Mouse (Mus musculus) lung, postnatal 0 days (tissue): Measurements from ENCODE around the gene Wdr27. TPM values are rescaled to one million over a fixed set of nuclear protein-coding genes. Genes with fewer than 3 reads are reported as not detected.

ENCODE experiments used
- ATAC-seq: fragments of 200-750 bp; cut with Nextera tagmentation; 2 replicates; pipeline ENCODE4 v1.8.0; 2017; ENCODE audit warnings: moderate library complexity
- DNase-seq: peaks from one replicate; pipeline ENCODE4 v3.0.0-alpha.2; 2016; ENCODE audit warnings: low spot score
- H3K27ac ChIP-seq: fragments of 300-500 bp; sonication (generic); 2 replicates; pipeline ENCODE4 v1.5.1; 2014; ENCODE audit warnings: antibody characterized with exemption, mild to moderate bottlenecking, low read length, mixed read lengths
- H3K27me3 ChIP-seq: fragments of 300-500 bp; sonication (generic); replicated peaks from 2 replicates; pipeline ENCODE4 v1.6.1; 2014; ENCODE audit warnings: low read length, mixed read lengths; ENCODE audit not compliant: insufficient read depth
- H3K36me3 ChIP-seq: fragments of 300-500 bp; sonication (generic); 2 replicates; pipeline ENCODE4 v1.6.1; 2014; ENCODE audit warnings: low read length, mixed read lengths; ENCODE audit not compliant: insufficient read depth
- H3K4me1 ChIP-seq: fragments of 300-500 bp; sonication (generic); 2 replicates; pipeline ENCODE4 v1.6.1; 2014; ENCODE audit warnings: antibody characterized with exemption, low read depth, low read length, mixed read lengths; ENCODE audit not compliant: insufficient read depth
- H3K4me2 ChIP-seq: fragments of 300-500 bp; sonication (generic); replicated peaks from 2 replicates; pipeline ENCODE4 v1.6.1; 2014; ENCODE audit warnings: low read depth, mild to moderate bottlenecking, low read length, moderate library complexity, mixed read lengths
- H3K4me3 ChIP-seq: fragments of 300-500 bp; sonication (generic); 2 replicates; pipeline ENCODE4 v1.5.1; 2014; ENCODE audit warnings: low read depth, low read length
- H3K9ac ChIP-seq: fragments of 300-500 bp; sonication (generic); replicated peaks from 2 replicates; pipeline ENCODE4 v1.6.1; 2014; ENCODE audit warnings: low read depth, mild to moderate bottlenecking
- H3K9me3 ChIP-seq: fragments of 300-500 bp; sonication (generic); 2 replicates; pipeline ENCODE4 v1.6.1; 2016; ENCODE audit warnings: low read length, mixed read lengths
- CTCF ChIP-seq: IDR thresholded peaks from 2 replicates; pipeline ENCODE4 v1.5.1; 2016; ENCODE audit warnings: antibody characterized with exemption, mild to moderate bottlenecking
- EP300 ChIP-seq: IDR thresholded peaks from 2 replicates; pipeline ENCODE4 v1.6.1; 2016; ENCODE audit warnings: antibody characterized with exemption, mild to moderate bottlenecking, control low read depth
- WGBS: fragments of 180-500 bp; shearing (Covaris S2); extraction: QIAGEN DNeasy Blood & Tissue Kit; methylation state at CpG from one replicate; pipeline ENCODE4 v1.1.7; 2014; 5-methylcytosine and 5-hydroxymethylcytosine counted together
- polyA plus RNA-seq: library from polyadenylated mRNA; unstranded; fragments of >200 nt; fragmentation: Nextera tagmentation; extraction: Ambion mirVana; gene quantifications from 2 replicates; pipeline ENCODE4 v1.2.1, GENCODE M21; 2015

Wdr27 gene
- polyA plus RNA-seq, 1 experiment from 2014 or later, result 16.7 TPM

GRCm38 (mm10) chr17:14806808-14807207, 136.2 kb downstream of the Wdr27 start:
- Histone ChIP-seq H3K4me3 (no peak overlapping the region), H3K36me3 (no peaks in the 10 kb centered on the region), H3K9me3 (no peaks in the 10 kb centered on the region), H3K9ac (no peak overlapping the region), H3K4me1 (no peaks in the 10 kb centered on the region), H3K4me2 (no peak overlapping the region), H3K27me3 (no peaks in the 10 kb centered on the region), H3K27ac (no peak overlapping the region)
- WGBS, result 86% methylated on average over 7 of the region's 7 CpGs
- ATAC-seq (no peak), DNase-seq (no peak)
- no peak for TF ChIP-seq EP300
- TF ChIP-seq CTCF, result no peak

GRCm38 (mm10) chr17:14799243-14799642, 143.7 kb downstream of the Wdr27 start:
- Histone ChIP-seq H3K4me3 (no peak overlapping the region), H3K9me3 (no peaks in the 10 kb centered on the region; the same call in 1 of the 2 replicates), H3K27ac (no peak overlapping the region), H3K9ac (no peak overlapping the region), H3K4me1 (no peaks in the 10 kb centered on the region), H3K4me2 (no peak overlapping the region), H3K27me3 (no peaks in the 10 kb centered on the region), H3K36me3 (no peaks in the 10 kb centered on the region)
- WGBS, result 83% methylated on average over 4 of the region's 4 CpGs
- ATAC-seq (no peak), DNase-seq (no peak)
- TF ChIP-seq EP300 (no peak), CTCF (no peak)

GRCm38 (mm10) chr17:14795074-14795473, 147.9 kb downstream of the Wdr27 start:
- TF ChIP-seq CTCF, result no peak
- TF ChIP-seq EP300, result no peak
- no peak overlapping the region for H3K4me3 ChIP-seq
- DNase-seq (no peak), ATAC-seq (no peak)
- H3K36me3 ChIP-seq, result no peaks in the 10 kb centered on the region
- peaks cover 4% of the 10 kb centered on the region; the same call in 1 of the 2 replicates for H3K9me3 ChIP-seq
- no peaks in the 10 kb centered on the region for H3K27me3 ChIP-seq
- no peak overlapping the region for H3K4me2 ChIP-seq
- no peak overlapping the region for H3K9ac ChIP-seq
- 87% methylated on average over 4 of the region's 4 CpGs for WGBS
- no peak overlapping the region for H3K27ac ChIP-seq
- H3K4me1 ChIP-seq, result no peaks in the 10 kb centered on the region

GRCm38 (mm10) chr17:14779356-14779755, 163.6 kb downstream of the Wdr27 start:
- Histone ChIP-seq H3K27ac (no peak overlapping the region), H3K36me3 (no peaks in the 10 kb centered on the region), H3K4me1 (no peaks in the 10 kb centered on the region), H3K4me2 (no peak overlapping the region), H3K9me3 (no peaks in the 10 kb centered on the region), H3K27me3 (no peaks in the 10 kb centered on the region), H3K4me3 (no peak overlapping the region), H3K9ac (no peak overlapping the region)
- TF ChIP-seq CTCF, result no peak
- no peak for TF ChIP-seq EP300
- DNase-seq, result no peak
- ATAC-seq, result no peak
- 73% methylated on average over 5 of the region's 5 CpGs for WGBS

DNA sequence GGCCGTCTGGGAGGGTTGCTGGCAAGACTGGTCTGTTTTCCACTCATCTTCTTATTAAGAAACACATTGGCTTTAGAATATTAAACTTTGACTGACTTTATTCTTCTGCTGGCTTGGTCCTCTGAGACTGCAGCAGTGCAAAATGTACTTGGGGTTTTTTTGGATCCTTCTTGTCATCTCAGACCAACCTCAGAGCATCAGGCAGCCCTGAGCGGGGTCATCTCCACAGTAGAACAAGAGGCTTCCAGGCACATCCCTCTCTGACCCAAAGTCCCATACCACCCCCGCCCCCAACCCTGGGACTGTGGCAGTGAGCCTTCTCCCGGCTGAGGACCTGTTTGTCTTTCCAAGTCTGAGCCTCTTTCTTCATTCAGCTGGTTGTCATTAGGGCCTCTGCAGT, 171.6 kb downstream of the Wdr27 start:
- no peak for ATAC-seq
- H3K4me1 ChIP-seq, result no peaks in the 10 kb centered on the region
- H3K9ac ChIP-seq, result no peak overlapping the region
- no peaks in the 10 kb centered on the region for H3K27me3 ChIP-seq
- no peaks in the 10 kb centered on the region for H3K36me3 ChIP-seq
- TF ChIP-seq CTCF, result no peak
- no peak for TF ChIP-seq EP300
- WGBS, result 62% methylated on average over 4 of the region's 4 CpGs
- no peak overlapping the region for H3K4me2 ChIP-seq
- H3K9me3 ChIP-seq, result no peaks in the 10 kb centered on the region
- no peak for DNase-seq
- H3K27ac ChIP-seq, result no peak overlapping the region
- no peak overlapping the region for H3K4me3 ChIP-seq

- no peaks in the 10 kb centered on the region for H3K9me3 ChIP-seq
- H3K27ac ChIP-seq, result no peak overlapping the region
- DNase-seq (no peak), ATAC-seq (no peak)
- 63% methylated on average over 5 of the region's 5 CpGs for WGBS
- no peak overlapping the region for H3K4me2 ChIP-seq
- H3K4me1 ChIP-seq, result no peaks in the 10 kb centered on the region
- no peak overlapping the region for H3K9ac ChIP-seq
- H3K4me3 ChIP-seq, result no peak overlapping the region
- no peak for TF ChIP-seq EP300
- no peak for TF ChIP-seq CTCF
- no peaks in the 10 kb centered on the region for H3K36me3 ChIP-seq
- H3K27me3 ChIP-seq, result no peaks in the 10 kb centered on the region
Observed at GRCm38 (mm10) chr17:14770377-14770776, 172.6 kb downstream of the Wdr27 start.

Other genes starting within 250 kb of the Wdr27 start
- 5.1 and 5.4 TPM in 2 replicates for gene Thbs2, start 248.9 kb downstream of the Wdr27 start, polyA plus RNA-seq
- 44.0 and 45.4 TPM in 2 replicates for gene 1600012H06Rik, start within 50 bp of the Wdr27 start, polyA plus RNA-seq
- gene Phf10, start 18.1 kb upstream of the Wdr27 start, polyA plus RNA-seq, result 32.5 and 34.9 TPM in 2 replicates
- 7.1 and 7.6 TPM in 2 replicates for gene 9030025P20Rik, start 35.3 kb upstream of the Wdr27 start, polyA plus RNA-seq
- gene Gm3417, start 35.6 kb upstream of the Wdr27 start, polyA plus RNA-seq, result 0.39 and 3.6 TPM in 2 replicates
- gene Gm3435, start 67.0 kb upstream of the Wdr27 start, polyA plus RNA-seq, result 4.5 and 5.6 TPM in 2 replicates
- 49.6 and 59.4 TPM in 2 replicates for gene Ermard, start 98.0 kb upstream of the Wdr27 start, polyA plus RNA-seq
- gene Tcte3, start 98.3 kb upstream of the Wdr27 start, polyA plus RNA-seq, result 1.1 and 1.2 TPM in 2 replicates
- gene Gm3448, start 98.4 kb upstream of the Wdr27 start, polyA plus RNA-seq, result 4.4 and 5.0 TPM in 2 replicates